Mouse (Mus musculus): ENCODE measurements around the gene Tnfaip8l1. TPM values are rescaled to one million over a fixed set of nuclear protein-coding genes. Genes with fewer than 3 reads are reported as not detected.

Gene Tnfaip8l1
- polyA plus RNA-seq, 1 experiment: 1.7 TPM

GRCm38 (mm10) chr17:56171456-56171855, 9.2 kb downstream of the Tnfaip8l1 start:
- TF ChIP-seq POLR2A (IDR thresholded peaks at IDR 0.05; ENCODE audit: borderline replicate concordance, insufficient read depth, low read length) (no peak), CTCF (IDR thresholded peaks at IDR 0.05; ENCODE audit: borderline replicate concordance, insufficient read depth, low read depth, low read length) (no peak)
- Histone ChIP-seq H3K4me1 (ENCODE audit: control insufficient read depth, insufficient read depth, low read length) (no peaks in the 10 kb centered on the region), H3K27me3 (ENCODE audit: control insufficient read depth, insufficient read depth, low read length) (no peaks in the 10 kb centered on the region), H3K4me3 (replicated peaks; ENCODE audit: insufficient read depth, low read depth, low read length) (no peak overlapping the region), H3K27ac (ENCODE audit: insufficient read depth, low read length) (no peak overlapping the region)
- 15% methylated on average over 9 of the region's 9 CpGs for WGBS
- DNase-seq: no peak

- no peak for TF ChIP-seq POLR2A (IDR thresholded peaks at IDR 0.05; ENCODE audit: borderline replicate concordance, insufficient read depth, low read length)
- TF ChIP-seq CTCF (IDR thresholded peaks at IDR 0.05; ENCODE audit: borderline replicate concordance, insufficient read depth, low read depth, low read length): no peak
- H3K27me3 ChIP-seq (ENCODE audit: control insufficient read depth, insufficient read depth, low read length): no peaks in the 10 kb centered on the region
- no peak for DNase-seq
- H3K27ac ChIP-seq (ENCODE audit: insufficient read depth, low read length): no peak overlapping the region
- no peaks in the 10 kb centered on the region for H3K4me1 ChIP-seq (ENCODE audit: control insufficient read depth, insufficient read depth, low read length)
- no peak overlapping the region for H3K4me3 ChIP-seq (replicated peaks; ENCODE audit: insufficient read depth, low read depth, low read length)
- WGBS: 58% methylated on average over 17 of the region's 17 CpGs
Observed at GRCm38 (mm10) chr17:56171881-56172280, 9.6 kb downstream of the Tnfaip8l1 start.

GRCm38 (mm10) chr17:56173401-56174046, 11.2 kb downstream of the Tnfaip8l1 start:
- no peak for DNase-seq
- Histone ChIP-seq H3K27me3 (ENCODE audit: control insufficient read depth, insufficient read depth, low read length) (no peaks in the 10 kb centered on the region), H3K27ac (ENCODE audit: insufficient read depth, low read length) (no peak overlapping the region), H3K4me1 (ENCODE audit: control insufficient read depth, insufficient read depth, low read length) (no peaks in the 10 kb centered on the region), H3K4me3 (replicated peaks; ENCODE audit: insufficient read depth, low read depth, low read length) (no peak overlapping the region)
- no peak for TF ChIP-seq CTCF (IDR thresholded peaks at IDR 0.05; ENCODE audit: borderline replicate concordance, insufficient read depth, low read depth, low read length)
- TF ChIP-seq POLR2A (IDR thresholded peaks at IDR 0.05; ENCODE audit: borderline replicate concordance, insufficient read depth, low read length): no peak
- WGBS: 59% methylated on average over 10 of the region's 10 CpGs

GRCm38 (mm10) chr17:56175416-56175815, 13.1 kb downstream of the Tnfaip8l1 start:
- Histone ChIP-seq H3K27ac (ENCODE audit: insufficient read depth, low read length) (no peak overlapping the region), H3K4me1 (ENCODE audit: control insufficient read depth, insufficient read depth, low read length) (no peaks in the 10 kb centered on the region), H3K4me3 (replicated peaks; ENCODE audit: insufficient read depth, low read depth, low read length) (no peak overlapping the region), H3K27me3 (ENCODE audit: control insufficient read depth, insufficient read depth, low read length) (no peaks in the 10 kb centered on the region)
- DNase-seq: no peak
- 100% methylated on average over 3 of the region's 3 CpGs for WGBS
- TF ChIP-seq CTCF (IDR thresholded peaks at IDR 0.05; ENCODE audit: borderline replicate concordance, insufficient read depth, low read depth, low read length) (no peak), POLR2A (IDR thresholded peaks at IDR 0.05; ENCODE audit: borderline replicate concordance, insufficient read depth, low read length) (no peak)

GRCm38 (mm10) chr17:56182975-56183657, 20.8 kb downstream of the Tnfaip8l1 start:
- Histone ChIP-seq H3K27me3 (ENCODE audit: control insufficient read depth, insufficient read depth, low read length) (no peaks in the 10 kb centered on the region), H3K4me1 (ENCODE audit: control insufficient read depth, insufficient read depth, low read length) (no peaks in the 10 kb centered on the region), H3K4me3 (replicated peaks; ENCODE audit: insufficient read depth, low read depth, low read length) (peak overlapping the region; percentile 88), H3K27ac (ENCODE audit: insufficient read depth, low read length) (peak overlapping the region; percentile 49; the same call in 1 of the 2 replicates)
- WGBS: 3% methylated on average over 14 of the region's 14 CpGs
- TF ChIP-seq POLR2A (IDR thresholded peaks at IDR 0.05; ENCODE audit: borderline replicate concordance, insufficient read depth, low read length) (no peak), CTCF (IDR thresholded peaks at IDR 0.05; ENCODE audit: borderline replicate concordance, insufficient read depth, low read depth, low read length) (no peak)
- no peak for DNase-seq

GRCm38 (mm10) chr17:56183658-56184103, 21.4 kb downstream of the Tnfaip8l1 start, which contains the start of gene Mydgf:
Mydgf (minus strand) TSS chr17:56183920.
- under 1% methylated on average over 47 of the region's 47 CpGs for WGBS

GRCm38 (mm10) chr17:56185281-56186141, 23.2 kb downstream of the Tnfaip8l1 start:
- no peak for TF ChIP-seq CTCF (IDR thresholded peaks at IDR 0.05; ENCODE audit: borderline replicate concordance, insufficient read depth, low read depth, low read length)
- TF ChIP-seq POLR2A (IDR thresholded peaks at IDR 0.05; ENCODE audit: borderline replicate concordance, insufficient read depth, low read length): no peak
- H3K27me3 ChIP-seq (ENCODE audit: control insufficient read depth, insufficient read depth, low read length): no peaks in the 10 kb centered on the region
- no peak overlapping the region for H3K4me3 ChIP-seq (replicated peaks; ENCODE audit: insufficient read depth, low read depth, low read length)
- 7% methylated on average over 11 of the region's 11 CpGs for WGBS
- peak overlapping the region; percentile 59; the same call in 1 of the 2 replicates for H3K27ac ChIP-seq (ENCODE audit: insufficient read depth, low read length)
- peak; percentile 37 to 44 for DNase-seq
- no peaks in the 10 kb centered on the region for H3K4me1 ChIP-seq (ENCODE audit: control insufficient read depth, insufficient read depth, low read length)

More at GRCm38 (mm10) chr17:56183658-56184103, 21.4 kb downstream of the Tnfaip8l1 start, which contains the start of gene Mydgf:
- TF ChIP-seq CTCF (IDR thresholded peaks at IDR 0.05; ENCODE audit: borderline replicate concordance, insufficient read depth, low read depth, low read length) (no peak), POLR2A (IDR thresholded peaks at IDR 0.05; ENCODE audit: borderline replicate concordance, insufficient read depth, low read length) (peak; percentile 80)
- H3K4me3 ChIP-seq (replicated peaks; ENCODE audit: insufficient read depth, low read depth, low read length): peak within 1 kb of the TSS; percentile 88
- H3K27ac ChIP-seq (ENCODE audit: insufficient read depth, low read length): peak within 1 kb of the TSS; percentile 49; the same call in 1 of the 2 replicates
- no peaks in the 10 kb centered on the region for H3K4me1 ChIP-seq (ENCODE audit: control insufficient read depth, insufficient read depth, low read length)
- H3K27me3 ChIP-seq (ENCODE audit: control insufficient read depth, insufficient read depth, low read length): no peaks in the 10 kb centered on the region
- DNase-seq: peak; percentile 95

Data from cerebellum, adult 2 months (tissue).